Mouse (Mus musculus): ENCODE measurements around the gene Slc12a3.

DNA sequence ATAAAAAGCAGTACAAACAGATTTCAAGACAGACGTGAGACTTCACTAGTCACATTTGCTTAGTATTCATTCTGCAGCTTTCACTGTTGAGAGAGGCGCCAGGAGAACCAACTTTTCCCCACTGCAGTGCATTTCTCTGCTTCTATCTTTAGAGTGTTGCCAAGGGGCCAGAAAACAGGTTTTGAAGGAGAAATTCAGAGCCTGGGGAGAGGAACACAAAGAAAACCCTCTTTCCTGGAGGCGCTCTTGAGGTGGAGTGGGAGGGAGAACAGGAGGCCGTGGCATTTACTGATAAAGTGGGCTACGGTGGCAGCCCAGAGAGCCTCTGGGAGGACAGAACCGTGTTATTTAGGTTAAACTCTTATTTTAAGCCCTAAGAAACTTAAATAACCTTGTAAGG, 33.3 kb upstream of the Slc12a3 start:
- TF ChIP-seq CTCF (IDR thresholded peaks at IDR 0.05; ENCODE audit: low read depth), result no peak
- TF ChIP-seq EP300 (optimal IDR thresholded peaks at IDR 0.05), result no peak

All from stomach, postnatal 0 days (tissue).